Mouse (Mus musculus) midbrain, postnatal 0 days (tissue): ENCODE data around the gene Supt3. TPM values are rescaled to one million over a fixed set of nuclear protein-coding genes. Genes with fewer than 3 reads are reported as not detected.
A peak's percentile ranks its signal among the peaks of the same experiment; 100 is the strongest.

Experiments used
- ATAC-seq: fragments of 200-750 bp; cut with Nextera tagmentation; 2 replicates; pipeline ENCODE4 v1.8.0; 2017; ENCODE audit warnings: moderate number of reproducible peaks, mild to moderate bottlenecking, moderate TSS enrichment, moderate library complexity; ENCODE audit not compliant: low FRiP score
- DNase-seq: peaks from one replicate; pipeline ENCODE4 v3.0.0-alpha.2; 2015; ENCODE audit warnings: low spot score
- H3K27ac ChIP-seq: fragments of 300-500 bp; sonication (generic); 2 replicates; pipeline ENCODE4 v1.5.1; 2014; ENCODE audit warnings: low read depth, mild to moderate bottlenecking, low read length, mixed read lengths
- H3K27me3 ChIP-seq: fragments of 300-500 bp; sonication (generic); 2 replicates; pipeline ENCODE4 v1.6.1; 2014; ENCODE audit warnings: low read length, control low read depth, mixed read lengths; ENCODE audit not compliant: insufficient read depth
- H3K36me3 ChIP-seq: fragments of 300-500 bp; sonication (generic); 2 replicates; pipeline ENCODE4 v1.6.1; 2014; ENCODE audit warnings: low read length, control low read depth, mixed read lengths; ENCODE audit not compliant: insufficient read depth
- H3K4me1 ChIP-seq: fragments of 300-500 bp; sonication (generic); 2 replicates; pipeline ENCODE4 v1.6.1; 2014; ENCODE audit warnings: mild to moderate bottlenecking, control low read depth, antibody characterized with exemption, low read length, mixed read lengths; ENCODE audit not compliant: insufficient read depth
- H3K4me2 ChIP-seq: fragments of 300-500 bp; sonication (generic); 2 replicates; pipeline ENCODE4 v1.6.1; 2014; ENCODE audit warnings: low read depth, mild to moderate bottlenecking, low read length, mixed read lengths; ENCODE audit not compliant: poor library complexity, severe bottlenecking
- H3K4me3 ChIP-seq: fragments of 300-500 bp; sonication (generic); 2 replicates; pipeline ENCODE4 v1.5.1; 2014; ENCODE audit warnings: low read depth, mild to moderate bottlenecking, low read length, moderate library complexity
- H3K9ac ChIP-seq: fragments of 300-500 bp; sonication (generic); replicated peaks from 2 replicates; pipeline ENCODE4 v1.6.1; 2014; ENCODE audit warnings: mild to moderate bottlenecking, low read length, moderate library complexity, mixed read lengths; ENCODE audit not compliant: poor library complexity, severe bottlenecking
- H3K9me3 ChIP-seq: fragments of 300-500 bp; sonication (generic); 2 replicates; pipeline ENCODE4 v1.6.1; 2016; ENCODE audit warnings: low read length, control low read depth
- CTCF ChIP-seq: IDR thresholded peaks from 2 replicates; pipeline ENCODE4 v1.5.1; 2016; ENCODE audit warnings: antibody characterized with exemption, mild to moderate bottlenecking
- WGBS: fragments of 180-500 bp; shearing (Covaris S2); extraction: QIAGEN DNeasy Blood & Tissue Kit; methylation state at CpG from one replicate; pipeline ENCODE4 v1.1.7; 2014; 5-methylcytosine and 5-hydroxymethylcytosine counted together
- polyA plus RNA-seq: library from polyadenylated mRNA; unstranded; fragments of >200 nt; fragmentation: Nextera tagmentation; extraction: Ambion mirVana; gene quantifications from 2 replicates; pipeline ENCODE4 v1.2.1, GENCODE M21; 2015
- total RNA-seq: library from RNA; depleted of rRNA; stranded (reverse); fragments of >200 nt; gene quantifications from 2 replicates; pipeline ENCODE4 v1.2.3, GENCODE M21; 2014

Gene Supt3
- total and polyA plus RNA-seq, 2 experiments from 2014 or later = 5.7 to 23.3 TPM

- H3K9ac ChIP-seq = no peak overlapping the region
- H3K27ac ChIP-seq = peak overlapping the region; percentile 32; the same call in 1 of the 2 replicates
- no peak overlapping the region for H3K4me2 ChIP-seq
- peak; percentile 49 for DNase-seq
- TF ChIP-seq CTCF = no peak
- ATAC-seq = no peak
- H3K36me3 ChIP-seq = no peaks in the 10 kb centered on the region
- H3K9me3 ChIP-seq = no peaks in the 10 kb centered on the region
- no peaks in the 10 kb centered on the region for H3K4me1 ChIP-seq
- H3K4me3 ChIP-seq = no peak overlapping the region
- 89% methylated on average over 4 of the region's 4 CpGs for WGBS
- no peaks in the 10 kb centered on the region for H3K27me3 ChIP-seq
These were observed 300.0 kb downstream of the Supt3 start for GRCm38 (mm10) chr17:45076951-45077350.

- Histone ChIP-seq H3K9ac (no peak overlapping the region), H3K36me3 (no peaks in the 10 kb centered on the region), H3K4me2 (no peak overlapping the region), H3K27me3 (no peaks in the 10 kb centered on the region), H3K27ac (0 out of 2 replicates have a peak overlapping the region, but pooled peaks have one; percentile 43), H3K9me3 (no peaks in the 10 kb centered on the region), H3K4me3 (no peak overlapping the region), H3K4me1 (peaks cover 3% of the 10 kb centered on the region; the same call in 1 of the 2 replicates)
- DNase-seq (peak; percentile 50), ATAC-seq (no peak; the same call in 1 of the 2 replicates)
- no peak for TF ChIP-seq CTCF
- WGBS = 62% methylated on average over 14 of the region's 14 CpGs
These were observed 301.1 kb downstream of the Supt3 start for GRCm38 (mm10) chr17:45077921-45078640.

GRCm38 (mm10) chr17:45081521-45081920, 304.6 kb downstream of the Supt3 start:
- Histone ChIP-seq H3K27me3 (no peaks in the 10 kb centered on the region), H3K9ac (no peak overlapping the region), H3K9me3 (no peaks in the 10 kb centered on the region), H3K27ac (peak overlapping the region; percentile 34; the same call in 1 of the 2 replicates), H3K4me1 (peaks cover 3% of the 10 kb centered on the region; the same call in 1 of the 2 replicates), H3K4me2 (no peak overlapping the region), H3K36me3 (no peaks in the 10 kb centered on the region), H3K4me3 (no peak overlapping the region)
- no peak for TF ChIP-seq CTCF
- no peak for DNase-seq
- 86% methylated on average over 8 of the region's 8 CpGs for WGBS
- ATAC-seq = no peak

- DNase-seq (peak; percentile 17), ATAC-seq (peak; percentile 44; the same call in 1 of the 2 replicates)
- no peaks in the 10 kb centered on the region for H3K27me3 ChIP-seq
- no peak for TF ChIP-seq CTCF
- no peaks in the 10 kb centered on the region for H3K9me3 ChIP-seq
- H3K27ac ChIP-seq = peak overlapping the region; percentile 34; the same call in 1 of the 2 replicates
- peaks cover 3% of the 10 kb centered on the region; the same call in 1 of the 2 replicates for H3K4me1 ChIP-seq
- H3K9ac ChIP-seq = no peak overlapping the region
- no peak overlapping the region for H3K4me3 ChIP-seq
- no peaks in the 10 kb centered on the region for H3K36me3 ChIP-seq
- no peak overlapping the region for H3K4me2 ChIP-seq
- 42% methylated on average over 8 of the region's 8 CpGs for WGBS
These were observed 305.1 kb downstream of the Supt3 start for GRCm38 (mm10) chr17:45081955-45082475.

- Histone ChIP-seq H3K4me3 (no peak overlapping the region), H3K27me3 (no peaks in the 10 kb centered on the region), H3K27ac (no peak overlapping the region), H3K4me1 (peaks cover 3% of the 10 kb centered on the region; the same call in 1 of the 2 replicates), H3K9ac (no peak overlapping the region), H3K9me3 (no peaks in the 10 kb centered on the region), H3K4me2 (no peak overlapping the region), H3K36me3 (no peaks in the 10 kb centered on the region)
- 90% methylated on average over 5 of the region's 5 CpGs for WGBS
- DNase-seq (no peak), ATAC-seq (no peak)
- no peak for TF ChIP-seq CTCF
These were observed 309.4 kb downstream of the Supt3 start for GRCm38 (mm10) chr17:45086361-45086760.

GRCm38 (mm10) chr17:45087022-45087421, 310.1 kb downstream of the Supt3 start:
- Histone ChIP-seq H3K9me3 (no peaks in the 10 kb centered on the region), H3K4me2 (no peak overlapping the region), H3K27me3 (no peaks in the 10 kb centered on the region), H3K27ac (no peak overlapping the region), H3K9ac (no peak overlapping the region), H3K36me3 (no peaks in the 10 kb centered on the region), H3K4me3 (no peak overlapping the region), H3K4me1 (peaks cover 3% of the 10 kb centered on the region; the same call in 1 of the 2 replicates)
- DNase-seq (no peak), ATAC-seq (no peak)
- no peak for TF ChIP-seq CTCF
- WGBS = 91% methylated on average over 5 of the region's 5 CpGs
